Comparison of ENCODE assay signal across 24 mouse cellular contexts in genomic region chr6:35140351-35140750, GRCm38 (mm10).
"Had no signal": no experiment of that assay in that cellular context is flagged by ENCODE, and none has a peak within 500 bp of the region (broad histone marks: within the 10 kb centered on the region; RNA-seq: fewer than 3 reads in every experiment).

No protein-coding gene starts in this region.

- H3K4me1 ChIP-seq: heart, embryonic 13.5 days; heart, embryonic 15.5 days; hindbrain, embryonic 10.5 days; hindbrain, embryonic 12.5 days; intestine, embryonic 15.5 days; kidney, embryonic 15.5 days; limb, embryonic 13.5 days; limb, embryonic 15.5 days; liver, embryonic 12.5 days had no signal

- H3K27me3 ChIP-seq: heart, embryonic 13.5 days; heart, embryonic 15.5 days; hindbrain, embryonic 12.5 days; intestine, embryonic 15.5 days; kidney, embryonic 15.5 days; limb, embryonic 13.5 days; limb, embryonic 15.5 days; liver, embryonic 12.5 days had no signal

- H3K9me3 ChIP-seq: heart, embryonic 15.5 days; intestine, embryonic 15.5 days; kidney, embryonic 15.5 days; limb, embryonic 13.5 days; limb, embryonic 15.5 days had no signal

- H3K9ac ChIP-seq: heart, embryonic 13.5 days; heart, embryonic 15.5 days; hindbrain, embryonic 12.5 days; hindbrain, embryonic 14.5 days; intestine, embryonic 15.5 days; kidney, embryonic 15.5 days; limb, embryonic 13.5 days; limb, embryonic 15.5 days; liver, embryonic 12.5 days; liver, embryonic 14.5 days had no signal

- H3K27ac ChIP-seq: heart, adult 2 months; heart, embryonic 13.5 days; heart, embryonic 15.5 days; hindbrain, embryonic 10.5 days; hindbrain, embryonic 12.5 days; hindbrain, embryonic 14.5 days; intestine, embryonic 15.5 days; kidney, embryonic 15.5 days; kidney, postnatal 0 days; limb, embryonic 13.5 days; limb, embryonic 15.5 days; liver, embryonic 12.5 days; liver, embryonic 14.5 days had no signal

- H3K4me3 ChIP-seq: heart, adult 2 months; heart, embryonic 13.5 days; heart, embryonic 15.5 days; hindbrain, embryonic 10.5 days; hindbrain, embryonic 12.5 days; intestine, embryonic 15.5 days; kidney, embryonic 15.5 days; limb, embryonic 13.5 days; limb, embryonic 15.5 days; liver, embryonic 12.5 days had no signal

- H3K36me3 ChIP-seq: heart, embryonic 13.5 days; heart, embryonic 15.5 days; hindbrain, embryonic 10.5 days; hindbrain, embryonic 12.5 days; intestine, embryonic 15.5 days; kidney, embryonic 15.5 days; limb, embryonic 13.5 days; limb, embryonic 15.5 days had no signal

- DNase-seq: gastrocnemius, postnatal 14 days; gastrocnemius, postnatal 36 days; heart, adult 11 months; heart, adult 2 months; heart, postnatal 4 days; kidney, adult 18-20 months; kidney, adult 8-10 months; kidney, postnatal 14 days; kidney, postnatal 36 days; layer of hippocampus, adult 9-11 months; layer of hippocampus, postnatal 36 days; left cerebral cortex, postnatal 4 days had no signal
